Mouse (Mus musculus): ENCODE measurements around the gene Rnf6. TPM values are rescaled to one million over a fixed set of nuclear protein-coding genes. Genes with fewer than 3 reads are reported as not detected.

The Rnf6 gene
- total and polyA plus RNA-seq, 3 experiments: 15.6 to 43.1 (median 40.6) TPM

Other genes with a start within 250 kb of the Rnf6 start
- not detected for gene Cyp3a25, start 211.9 kb downstream of the Rnf6 start, total RNA-seq (2021)
- not detected in 2 replicates for gene Cyp3a25, start 211.9 kb downstream of the Rnf6 start, polyA plus RNA-seq (2012; rRNA removed)
- gene Cyp3a59, start 142.3 kb downstream of the Rnf6 start, total RNA-seq (2021): not detected
- not detected in 2 replicates for gene Cyp3a59, start 142.3 kb downstream of the Rnf6 start, polyA plus RNA-seq (2012; rRNA removed)
- not detected for gene Gm5565, start 61.0 kb downstream of the Rnf6 start, total RNA-seq (2021)
- not detected in 2 replicates for gene Gm5565, start 61.0 kb downstream of the Rnf6 start, polyA plus RNA-seq (2012; rRNA removed)
- not detected for gene Gm6309, start 50.8 kb downstream of the Rnf6 start, total RNA-seq (2021)
- gene Gm6309, start 50.8 kb downstream of the Rnf6 start, polyA plus RNA-seq (2012; rRNA removed): not detected in 2 replicates
- gene 1700001J03Rik, start 36.3 kb downstream of the Rnf6 start, total RNA-seq (2021): under 1 TPM in 1 of 2 experiments, not detected in 1; 0.55 TPM
- 0.68 and 0.88 TPM in 2 replicates for gene 1700001J03Rik, start 36.3 kb downstream of the Rnf6 start, polyA plus RNA-seq (2012; rRNA removed)
- 10 to 100 TPM; 15.5 to 15.6 TPM for gene Cdk8, start 9.7 kb upstream of the Rnf6 start, total RNA-seq (2021)
- gene Cdk8, start 9.7 kb upstream of the Rnf6 start, polyA plus RNA-seq (2012; rRNA removed): 15.0 and 18.8 TPM in 2 replicates
- under 1 TPM; 0.31 to 0.34 TPM for gene Wasf3, start 163.4 kb upstream of the Rnf6 start, total RNA-seq (2021)
- gene Wasf3, start 163.4 kb upstream of the Rnf6 start, polyA plus RNA-seq (2012; rRNA removed): 0.74 and 0.79 TPM in 2 replicates